Mouse (Mus musculus): Measurements from ENCODE around the gene Tusc2.

Gene Tusc2

DNA sequence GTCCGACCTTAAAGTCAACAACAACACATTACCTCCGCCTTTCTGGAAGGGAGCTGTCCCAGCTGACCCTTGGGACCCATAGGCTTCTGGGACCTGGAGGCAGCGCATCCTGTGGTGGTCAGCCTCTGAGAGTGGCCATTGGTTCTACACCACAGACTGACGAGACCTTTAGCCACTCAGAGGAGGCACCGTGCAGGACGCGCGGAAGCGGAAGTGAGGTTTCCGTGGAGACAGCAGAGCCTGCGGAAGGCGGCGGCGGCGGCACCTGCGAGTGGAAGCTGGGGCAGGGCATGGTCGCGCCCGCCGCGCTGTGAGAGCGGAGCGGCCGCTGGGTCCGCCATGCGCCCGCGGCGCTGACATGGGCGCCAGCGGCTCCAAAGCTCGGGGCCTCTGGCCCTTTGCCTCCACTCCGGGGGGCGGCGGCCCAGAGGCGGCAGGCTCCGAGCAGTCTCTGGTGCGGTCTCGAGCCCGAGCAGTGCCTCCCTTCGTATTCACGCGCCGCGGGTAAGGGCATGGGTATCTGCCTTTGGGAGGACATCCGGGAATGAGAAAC is at the start of gene Tusc2:
TSS of gene Tusc2 (plus strand) at position 227 of the 553 bp plus-strand sequence.
- DNase-seq = peak; percentile 97 to 99

GRCm38 (mm10) chr9:107514303-107514955 is 48.6 kb upstream of the Tusc2 start:
- peak; percentile 76 to 92 for DNase-seq

GRCm38 (mm10) chr9:107520331-107520730 is 42.7 kb upstream of the Tusc2 start:
- no peak for DNase-seq

GRCm38 (mm10) chr9:107521190-107521589 is 41.9 kb upstream of the Tusc2 start:
- DNase-seq = no peak

GRCm38 (mm10) chr9:107521711-107522399 is 41.2 kb upstream of the Tusc2 start:
- no peak for DNase-seq

GRCm38 (mm10) chr9:107522400-107522711 is 40.7 kb upstream of the Tusc2 start:
- no peak for DNase-seq

DNA sequence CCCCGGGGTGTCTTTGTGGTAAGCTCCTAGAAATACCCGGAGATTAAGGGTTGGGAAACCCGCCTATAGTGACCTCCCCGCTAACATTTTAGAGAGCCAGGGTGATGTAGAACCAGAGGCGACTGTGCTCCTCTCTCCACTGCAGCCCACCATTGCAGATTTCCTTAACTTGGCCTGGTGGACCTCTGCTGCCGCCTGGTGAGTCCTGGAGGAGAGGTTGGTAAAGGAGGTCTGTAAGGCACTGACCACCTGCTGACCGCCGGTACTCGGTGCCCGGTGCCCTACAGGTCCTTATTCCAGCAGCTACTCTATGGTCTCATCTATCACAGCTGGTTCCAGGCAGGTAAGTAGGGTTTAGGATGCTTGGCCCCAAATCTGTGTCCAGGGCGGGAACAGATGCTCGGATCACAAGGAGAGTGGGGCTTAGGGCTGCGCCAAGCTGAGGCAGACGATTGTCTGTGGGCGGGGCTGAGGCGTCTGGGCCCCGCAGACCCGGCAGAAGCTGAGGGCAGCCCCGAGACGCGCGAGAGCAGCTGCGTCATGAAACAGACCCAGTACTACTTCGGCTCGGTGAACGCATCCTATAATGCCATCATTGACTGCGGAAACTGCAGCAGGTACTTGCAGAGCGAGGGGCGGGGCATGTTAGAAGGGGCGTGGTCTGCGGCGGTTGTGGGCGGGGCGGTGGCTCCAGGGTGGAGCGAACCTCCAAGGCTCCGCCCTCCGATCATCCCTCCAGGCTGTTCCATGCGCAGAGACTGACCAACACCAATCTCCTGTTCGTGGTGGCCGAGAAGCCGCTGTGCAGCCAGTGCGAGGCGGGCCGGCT is 36.6 kb upstream of the Tusc2 start:
- peak; percentile 77 to 87 for DNase-seq

- peak; percentile 92 to 98 for DNase-seq
Measured at GRCm38 (mm10) chr9:107533791-107534407, 29.2 kb upstream of the Tusc2 start, which contains the start of gene Tmem115. Gene Tmem115, plus strand, starts transcription at chr9:107533945.

DNA sequence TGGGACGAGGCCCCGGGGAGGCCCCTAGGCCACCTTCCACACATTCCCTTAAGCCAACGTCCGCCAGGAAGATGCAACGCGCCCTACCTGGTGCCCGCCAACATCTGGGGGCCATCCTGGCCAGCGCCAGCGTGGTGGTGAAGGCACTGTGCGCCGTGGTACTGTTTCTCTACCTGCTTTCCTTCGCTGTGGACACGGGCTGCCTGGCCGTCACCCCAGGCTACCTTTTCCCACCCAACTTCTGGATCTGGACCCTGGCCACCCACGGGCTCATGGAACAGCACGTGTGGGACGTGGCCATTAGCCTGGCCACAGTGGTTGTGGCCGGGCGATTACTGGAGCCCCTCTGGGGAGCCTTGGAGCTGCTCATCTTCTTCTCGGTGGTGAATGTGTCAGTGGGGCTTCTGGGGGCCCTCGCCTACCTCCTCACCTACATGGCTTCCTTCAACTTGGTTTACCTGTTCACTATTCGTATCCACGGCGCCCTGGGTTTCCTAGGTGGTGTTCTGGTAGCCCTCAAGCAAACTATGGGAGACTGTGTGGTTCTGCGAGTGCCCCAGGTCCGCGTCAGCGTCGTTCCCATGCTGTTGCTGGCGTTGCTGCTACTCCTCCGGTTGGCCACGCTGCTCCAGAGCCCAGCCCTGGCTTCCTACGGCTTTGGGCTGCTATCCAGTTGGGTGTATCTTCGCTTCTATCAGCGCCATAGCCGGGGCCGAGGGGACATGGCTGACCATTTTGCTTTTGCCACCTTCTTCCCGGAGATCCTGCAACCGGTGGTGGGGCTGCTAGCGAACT is 28.4 kb upstream of the Tusc2 start:
- peak in 1 of 2 experiments; percentile 49 for DNase-seq

- DNase-seq = no peak
Measured at GRCm38 (mm10) chr9:107538231-107538630, 24.8 kb upstream of the Tusc2 start.

DNA sequence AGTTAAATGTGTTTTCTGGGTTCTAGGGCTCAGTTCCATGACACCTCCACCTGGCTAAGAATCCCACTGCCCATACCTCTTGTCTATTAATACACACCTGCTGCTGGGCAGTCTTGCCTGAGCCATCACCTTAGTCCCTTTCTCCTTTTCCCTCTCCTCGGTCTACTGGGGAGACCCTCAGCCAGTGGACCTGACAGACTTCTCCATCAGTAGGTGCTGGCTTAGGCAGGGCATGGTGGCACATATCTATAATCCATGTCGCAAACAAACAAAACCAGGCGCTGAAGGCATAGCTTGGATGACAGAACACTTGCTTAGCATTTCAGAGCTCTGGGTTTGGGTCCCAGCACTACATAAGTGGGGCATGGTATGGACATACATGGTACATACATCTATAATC is 24.3 kb upstream of the Tusc2 start:
- no peak for DNase-seq

- DNase-seq = no peak
Measured at GRCm38 (mm10) chr9:107539940-107540339, 23.1 kb upstream of the Tusc2 start.

DNA sequence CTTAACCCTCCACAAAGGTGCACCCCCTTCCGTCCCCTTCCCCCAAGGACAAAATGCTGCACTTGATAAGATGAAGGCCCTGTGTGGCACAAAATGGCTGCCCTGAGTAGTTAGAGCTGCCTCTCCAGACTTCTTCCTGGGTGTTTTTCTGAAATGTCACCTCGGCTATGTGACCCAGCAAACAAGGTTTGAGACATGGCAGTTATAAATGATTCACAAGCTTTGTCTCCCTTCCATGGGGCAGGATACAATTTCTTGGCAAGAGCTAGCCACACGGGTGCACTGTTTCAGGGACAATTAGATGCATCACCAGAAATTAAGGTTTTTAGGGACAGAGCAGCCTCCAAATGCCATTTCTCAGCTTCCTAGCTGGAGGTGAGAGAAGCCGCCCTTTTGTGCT is 22.6 kb upstream of the Tusc2 start:
- no peak for DNase-seq

DNA sequence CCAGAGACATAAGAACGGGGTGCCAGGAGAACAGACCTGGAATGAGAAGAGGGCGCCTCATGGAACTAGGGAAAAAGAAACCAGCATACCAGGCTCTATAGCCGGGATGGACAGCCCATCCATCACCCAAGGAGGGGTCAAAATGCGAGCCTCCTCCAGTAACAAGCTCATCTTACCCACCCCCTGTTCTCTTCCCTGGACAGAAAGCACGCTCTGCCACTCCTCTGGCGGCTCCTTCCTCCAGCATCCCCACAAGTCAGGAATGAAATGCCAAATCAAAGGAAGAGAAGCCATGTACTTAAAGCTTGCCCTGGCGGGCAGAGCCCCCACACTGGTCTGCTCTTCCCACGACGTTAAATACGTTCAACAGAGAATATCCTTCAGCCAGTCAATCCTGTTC is 22.1 kb upstream of the Tusc2 start:
- no peak for DNase-seq

DNA sequence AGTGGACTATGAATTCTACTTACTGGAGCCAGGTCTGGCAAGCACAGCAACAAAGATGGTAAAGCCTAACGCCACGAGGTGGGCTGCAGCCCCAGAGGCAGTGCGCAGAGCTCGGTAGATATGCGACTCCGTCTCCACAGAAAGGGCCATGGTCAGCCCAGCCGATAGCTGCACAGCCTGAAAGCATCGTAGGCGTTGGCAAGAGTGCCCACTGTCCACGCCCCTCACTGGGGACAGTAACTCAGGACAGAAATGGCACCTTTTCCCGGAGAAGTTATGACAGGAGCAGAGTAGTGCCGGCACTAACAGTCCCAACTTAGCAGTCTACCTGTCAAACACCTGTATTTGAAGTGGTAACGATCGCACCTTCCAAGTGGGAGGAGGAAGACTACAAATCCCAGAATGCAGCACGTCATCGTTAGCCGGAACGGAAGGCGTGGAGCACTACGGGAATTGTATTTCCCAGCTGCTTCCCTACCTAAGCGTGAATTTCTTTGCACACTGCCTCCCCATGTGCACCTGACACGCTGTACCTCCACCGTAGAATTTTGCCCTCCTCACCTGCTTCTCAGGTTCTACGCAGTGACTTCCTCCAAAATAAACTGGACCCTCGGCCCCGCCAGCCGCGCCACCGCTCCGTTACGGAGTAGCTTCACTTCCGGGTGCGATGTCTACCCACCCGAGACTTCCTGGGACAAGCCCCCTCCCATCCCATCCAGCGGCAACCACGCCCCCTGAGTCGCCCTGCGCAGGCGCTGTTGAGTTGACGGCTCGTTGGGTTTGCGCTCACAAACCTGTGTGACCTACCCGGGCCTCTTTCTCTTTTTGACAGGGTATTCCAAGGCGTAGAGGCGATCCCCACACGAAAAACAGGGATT is 21.3 kb upstream of the Tusc2 start, which contains the start of the genes Cyb561d2 and Nprl2:
TSS of gene Cyb561d2 (minus strand) at position 720 of the 878 bp plus-strand sequence.
TSS of gene Nprl2 (plus strand) at position 753 of the 878 bp plus-strand sequence.
- DNase-seq = peak; percentile 95 to 96

DNA sequence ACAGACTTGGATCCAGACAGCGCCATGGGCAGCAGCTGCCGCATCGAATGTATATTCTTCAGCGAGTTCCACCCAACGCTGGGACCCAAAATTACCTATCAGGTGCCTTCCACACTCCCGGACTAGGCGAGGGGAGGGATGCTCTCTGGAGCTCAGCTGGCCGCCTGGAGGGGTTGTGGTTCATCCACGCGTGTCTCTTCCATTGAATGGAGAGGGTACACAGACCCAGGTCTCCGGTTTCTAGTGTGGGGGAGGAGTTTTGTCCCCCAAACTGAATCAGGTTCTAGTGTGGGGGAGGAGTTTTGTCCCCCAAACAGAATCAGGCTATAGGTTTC is 20.7 kb upstream of the Tusc2 start:
- DNase-seq = no peak

DNA sequence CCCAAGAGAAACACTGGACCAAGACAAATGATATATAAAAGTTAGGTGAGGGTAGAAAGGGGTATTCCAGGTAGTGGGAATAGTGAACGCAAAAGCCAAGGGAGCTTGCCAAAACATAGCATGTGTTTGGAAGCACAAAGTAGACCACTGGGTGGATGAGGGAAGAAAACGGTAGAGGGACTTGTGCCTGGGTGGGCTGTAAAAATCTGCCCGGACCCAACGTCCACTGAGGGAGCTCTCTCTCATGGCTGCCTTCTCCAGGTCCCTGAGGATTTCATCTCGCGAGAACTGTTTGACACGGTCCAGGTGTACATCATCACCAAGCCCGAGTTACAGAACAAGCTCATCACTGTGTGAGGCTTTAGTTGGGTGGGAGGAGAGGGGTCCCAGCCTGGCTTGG is 20.3 kb upstream of the Tusc2 start:
- DNase-seq = no peak

- DNase-seq = no peak
Measured at GRCm38 (mm10) chr9:107543299-107543698, 19.8 kb upstream of the Tusc2 start.

DNA sequence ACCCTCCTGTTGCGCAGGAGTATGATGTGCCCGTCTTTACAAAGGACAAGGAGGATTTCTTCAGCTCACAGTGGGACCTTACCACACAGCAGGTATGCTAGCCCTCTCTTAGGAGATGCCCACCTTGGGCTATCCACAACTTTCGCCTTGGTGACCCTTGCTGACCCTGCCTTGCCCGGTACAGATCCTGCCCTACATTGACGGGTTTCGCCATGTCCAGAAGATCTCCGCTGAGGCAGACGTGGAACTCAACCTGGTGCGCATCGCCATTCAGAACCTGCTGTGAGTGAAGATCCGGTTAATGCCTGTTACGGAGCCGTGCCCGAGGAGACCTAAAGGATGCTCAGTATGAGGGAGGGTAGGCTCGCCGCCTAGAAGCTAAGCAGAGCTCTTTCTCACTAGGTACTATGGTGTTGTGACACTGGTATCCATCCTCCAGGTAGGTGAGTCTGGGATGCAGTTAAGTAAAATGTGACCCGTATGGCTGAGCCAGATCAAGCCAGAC is 18.8 kb upstream of the Tusc2 start:
- no peak for DNase-seq

GRCm38 (mm10) chr9:107544729-107545128 is 18.3 kb upstream of the Tusc2 start:
- no peak for DNase-seq

- no peak for DNase-seq
Measured at GRCm38 (mm10) chr9:107545199-107545598, 17.9 kb upstream of the Tusc2 start.

Measured in kidney, postnatal 36 days (tissue).